Mouse (Mus musculus): Measurements from ENCODE around the gene Gm21119.
A peak's percentile ranks its signal among the peaks of the same experiment; 100 is the strongest.
"Not testable (repeated sequence)": the region's sequence is repeated elsewhere in the genome, so short reads cannot be mapped to it uniquely, and the experiment has no call there.

Gm21119 gene

GRCm38 (mm10) chr8:20614619-20615018 lies at the start of gene Gm21119:
Gm21119 (plus strand) TSS chr8:20614919.
- DNase-seq, result not testable (repeated sequence)

GRCm38 (mm10) chr8:20566753-20567152 lies 48.0 kb upstream of the Gm21119 start:
- DNase-seq, result not testable (repeated sequence)

GRCm38 (mm10) chr8:20581081-20581480 lies 33.6 kb upstream of the Gm21119 start:
- DNase-seq, result not testable (repeated sequence)

- DNase-seq, result not testable (repeated sequence)
Measured at GRCm38 (mm10) chr8:20582772-20583171, 31.9 kb upstream of the Gm21119 start.

GRCm38 (mm10) chr8:20588268-20589177 lies 26.2 kb upstream of the Gm21119 start:
- DNase-seq, result not testable (repeated sequence)

- peak; percentile 38 for DNase-seq
Measured at GRCm38 (mm10) chr8:20589178-20589539, 25.6 kb upstream of the Gm21119 start.

- DNase-seq, result peak; percentile 12
Measured at GRCm38 (mm10) chr8:20590117-20590997, 24.4 kb upstream of the Gm21119 start.

- DNase-seq, result not testable (repeated sequence)
Measured at GRCm38 (mm10) chr8:20591002-20591401, 23.7 kb upstream of the Gm21119 start.

GRCm38 (mm10) chr8:20592732-20593272 lies 21.9 kb upstream of the Gm21119 start:
- DNase-seq, result not testable (repeated sequence)

- peak; percentile 63 for DNase-seq
Measured at GRCm38 (mm10) chr8:20593841-20594240, 20.9 kb upstream of the Gm21119 start.

- peak; percentile 17 for DNase-seq
Measured at GRCm38 (mm10) chr8:20596081-20596841, 18.5 kb upstream of the Gm21119 start.

GRCm38 (mm10) chr8:20596842-20597708 lies 17.6 kb upstream of the Gm21119 start:
- DNase-seq, result peak; percentile 66

- DNase-seq, result not testable (repeated sequence)
Measured at GRCm38 (mm10) chr8:20598300-20599170, 16.2 kb upstream of the Gm21119 start.

- not testable (repeated sequence) for DNase-seq
Measured at GRCm38 (mm10) chr8:20599350-20599749, 15.4 kb upstream of the Gm21119 start.

- not testable (repeated sequence) for DNase-seq
Measured at GRCm38 (mm10) chr8:20610856-20611255, 3.9 kb upstream of the Gm21119 start.

- not testable (repeated sequence) for DNase-seq
Measured at GRCm38 (mm10) chr8:20612721-20613120, 2.0 kb upstream of the Gm21119 start.

GRCm38 (mm10) chr8:20630766-20631165 lies 16.0 kb downstream of the Gm21119 start:
- not testable (repeated sequence) for DNase-seq

- not testable (repeated sequence) for DNase-seq
Measured at GRCm38 (mm10) chr8:20637931-20638330, 23.2 kb downstream of the Gm21119 start.

GRCm38 (mm10) chr8:20643536-20643935 lies 28.8 kb downstream of the Gm21119 start:
- DNase-seq, result peak; percentile 11

GRCm38 (mm10) chr8:20652976-20653375 lies 38.3 kb downstream of the Gm21119 start:
- peak; percentile 8 for DNase-seq
